9 mouse cellular contexts compared by ENCODE assay signal in genomic region chr17:24307500-24307899, GRCm38 (mm10). TPM values are rescaled to one million over a fixed set of nuclear protein-coding genes. Genes with fewer than 3 reads are reported as not detected.
DNase-seq lines count a peak whose midpoint lies in the region; ATAC-seq and TF ChIP-seq lines count a peak whose summit lies in the region.
"Had no signal": no experiment of that assay in that cellular context is flagged by ENCODE, and none has a peak within 500 bp of the region (broad histone marks: within the 10 kb centered on the region; RNA-seq: fewer than 3 reads in every experiment).

No protein-coding gene starts in this region.

- no peak for ATAC-seq in forebrain, postnatal 0 days
- ATAC-seq in forebrain, embryonic 13.5 days: no peak
- ATAC-seq in hematopoietic stem cell, adult 5-6 weeks (replicated peaks in 1 of 2; ENCODE audit: insufficient read depth in 1 of 2, low FRiP score in 2 of 2, low TSS enrichment in 1 of 2, low read depth in 1 of 2, poor library complexity in 2 of 2, severe bottlenecking in 2 of 2): peak; percentile 59 to 68; a peak in 2 of 4 replicates
- ATAC-seq in monocyte, adult 5-6 weeks (replicated peaks; ENCODE audit: insufficient number of reproducible peaks, low FRiP score, low TSS enrichment, poor library complexity, severe bottlenecking): no peak

- no peak overlapping the region for H3K27ac ChIP-seq in forebrain, postnatal 0 days (ENCODE audit: low read depth, low read length)
- no peak overlapping the region for H3K27ac ChIP-seq in forebrain, embryonic 13.5 days
- H3K27ac ChIP-seq: neural tube, embryonic 12.5 days had no signal

- WGBS in forebrain, postnatal 0 days: 48% methylated on average over 4 of the region's 4 CpGs
- whole genome bisulfite sequencing in forebrain, embryonic 13.5 days: 52% methylated on average over 4 of the region's 4 CpGs

- no peak overlapping the region for H3K9ac ChIP-seq in forebrain, postnatal 0 days
- H3K9ac ChIP-seq in forebrain, embryonic 13.5 days: no peak overlapping the region
- H3K9ac ChIP-seq: neural tube, embryonic 12.5 days had no signal

- H3K4me3 ChIP-seq in forebrain, postnatal 0 days (ENCODE audit: low read depth, low read length): no peak overlapping the region
- H3K4me3 ChIP-seq in forebrain, embryonic 13.5 days: no peak overlapping the region
- H3K4me3 ChIP-seq in megakaryocyte, embryonic 14.5 days (replicated peaks): peak overlapping the region; percentile 33
- H3K4me3 ChIP-seq: neural tube, embryonic 12.5 days had no signal

- peak; percentile 53 for TF ChIP-seq CTCF in forebrain, postnatal 0 days (IDR thresholded peaks at IDR 0.05; ENCODE audit: low read depth)

- no peaks in the 10 kb centered on the region for H3K27me3 ChIP-seq in forebrain, postnatal 0 days (ENCODE audit: insufficient read depth, low read length)
- H3K27me3 ChIP-seq in forebrain, embryonic 13.5 days: 0 out of 2 replicates have a peak, but pooled peaks cover 4% of the 10 kb centered on the region
- no peaks in the 10 kb centered on the region for H3K27me3 ChIP-seq in megakaryocyte, embryonic 14.5 days (replicated peaks)
- H3K27me3 ChIP-seq: neural tube, embryonic 12.5 days had no signal

- no peaks in the 10 kb centered on the region for H3K36me3 ChIP-seq in forebrain, postnatal 0 days (ENCODE audit: insufficient read depth)
- no peaks in the 10 kb centered on the region for H3K36me3 ChIP-seq in forebrain, embryonic 13.5 days (ENCODE audit: poor library complexity, severe bottlenecking)
- H3K36me3 ChIP-seq in megakaryocyte, embryonic 14.5 days (replicated peaks; ENCODE audit: low read length): no peaks in the 10 kb centered on the region
- H3K36me3 ChIP-seq: neural tube, embryonic 12.5 days had no signal

- H3K9me3 ChIP-seq in forebrain, postnatal 0 days (ENCODE audit: low read length): no peaks in the 10 kb centered on the region
- H3K9me3 ChIP-seq in forebrain, embryonic 13.5 days (replicated peaks): no peaks in the 10 kb centered on the region
- no peaks in the 10 kb centered on the region for H3K9me3 ChIP-seq in megakaryocyte, embryonic 14.5 days
- H3K9me3 ChIP-seq: neural tube, embryonic 12.5 days had no signal

- no peak overlapping the region for H3K4me2 ChIP-seq in forebrain, postnatal 0 days (ENCODE audit: low read depth)
- no peak overlapping the region for H3K4me2 ChIP-seq in forebrain, embryonic 13.5 days
- H3K4me2 ChIP-seq: neural tube, embryonic 12.5 days had no signal

- DNase-seq in forebrain, postnatal 0 days: no peak
- peak; percentile 5 to 34 for DNase-seq in right cerebral cortex, adult 2 months (ENCODE audit: low spot score in 2 of 2)
- no peak for DNase-seq in right cerebral cortex, postnatal 10 days (ENCODE audit: low spot score in 2 of 2)
- DNase-seq in c-Kit-positive CD71-negative TER-119-negative erythroid progenitor cells, embryonic 14.5 days (ENCODE audit: low read depth): peak; percentile 29

- no peaks in the 10 kb centered on the region for H3K4me1 ChIP-seq in forebrain, postnatal 0 days (ENCODE audit: insufficient read depth)
- no peaks in the 10 kb centered on the region for H3K4me1 ChIP-seq in forebrain, embryonic 13.5 days
- H3K4me1 ChIP-seq in megakaryocyte, embryonic 14.5 days: peaks cover 11% of the 10 kb centered on the region
- H3K4me1 ChIP-seq: neural tube, embryonic 12.5 days had no signal

RNA-seq across cellular contexts. Expression of gene Abca17, which starts 43.4 kb away (rescaled TPM):
- total RNA-seq in forebrain, postnatal 0 days (2014; rRNA removed): 0.38 and 0.62 TPM in 2 replicates
- 0.70 and 0.86 TPM in 2 replicates for polyA plus RNA-seq in forebrain, postnatal 0 days (2015; fragmentation: Nextera tagmentation; extraction: Ambion mirVana)
- 0.06 TPM in 1 of 2 replicates, not detected in the other for polyA plus RNA-seq in forebrain, embryonic 13.5 days (2015; fragmentation: Nextera tagmentation; extraction: Ambion mirVana)
- 0.25 TPM in 1 of 2 replicates, not detected in the other for total RNA-seq in hematopoietic stem cell, adult 5-6 weeks (2017)
- polyA plus RNA-seq in megakaryocyte, embryonic 14.5 days (2012; ENCODE audit: insufficient read depth, low replicate concordance): not detected in 2 replicates
- not detected in 3 replicates for total RNA-seq in monocyte, adult 5-6 weeks (2017)

RNA-seq across cellular contexts. Expression of gene Abca3, which starts 44.2 kb away (rescaled TPM):
- 53.0 and 71.2 TPM in 2 replicates for total RNA-seq in forebrain, postnatal 0 days (2014; rRNA removed)
- 15.5 and 22.9 TPM in 2 replicates for polyA plus RNA-seq in forebrain, postnatal 0 days (2015; fragmentation: Nextera tagmentation; extraction: Ambion mirVana)
- 14.7 and 16.4 TPM in 2 replicates for polyA plus RNA-seq in forebrain, embryonic 13.5 days (2015; fragmentation: Nextera tagmentation; extraction: Ambion mirVana)
- total RNA-seq in hematopoietic stem cell, adult 5-6 weeks (2017): 12.8 and 14.2 TPM in 2 replicates
- polyA plus RNA-seq in megakaryocyte, embryonic 14.5 days (2012; ENCODE audit: insufficient read depth, low replicate concordance): 1.9 and 7.6 TPM in 2 replicates
- total RNA-seq in monocyte, adult 5-6 weeks (2017): 29.2 to 35.4 TPM (median 29.7 TPM) in 3 replicates

RNA-seq across cellular contexts. Expression of gene Ccnf, which starts 56.2 kb away (rescaled TPM):
- 6.2 and 7.4 TPM in 2 replicates for total RNA-seq in forebrain, postnatal 0 days (2014; rRNA removed)
- 4.1 and 6.9 TPM in 2 replicates for polyA plus RNA-seq in forebrain, postnatal 0 days (2015; fragmentation: Nextera tagmentation; extraction: Ambion mirVana)
- 60.2 and 66.1 TPM in 2 replicates for polyA plus RNA-seq in forebrain, embryonic 13.5 days (2015; fragmentation: Nextera tagmentation; extraction: Ambion mirVana)
- total RNA-seq in hematopoietic stem cell, adult 5-6 weeks (2017): 18.1 and 21.1 TPM in 2 replicates
- polyA plus RNA-seq in megakaryocyte, embryonic 14.5 days (2012; ENCODE audit: insufficient read depth, low replicate concordance): 14.9 and 32.9 TPM in 2 replicates
- total RNA-seq in monocyte, adult 5-6 weeks (2017): 1.6 to 4.6 TPM (median 2.0 TPM) in 3 replicates

Comparison
In these comparisons a context has a peak if more than half of its experiments do, and no peak if none do; other contexts are left out.
1. DNase-seq: peak in right cerebral cortex, adult 2 months (2 of 2) and c-Kit-positive CD71-negative TER-119-negative erythroid progenitor cells, embryonic 14.5 days (single experiment); none in forebrain, postnatal 0 days (single experiment) and right cerebral cortex, postnatal 10 days (0 of 2).
2. ATAC-seq: peak in hematopoietic stem cell, adult 5-6 weeks (2 of 2); none in forebrain, postnatal 0 days (single experiment), forebrain, embryonic 13.5 days (single experiment) and monocyte, adult 5-6 weeks (single experiment).